Mouse (Mus musculus) hindbrain, embryonic 11.5 days (tissue): Measurements from ENCODE around the gene Myo16. TPM values are rescaled to one million over a fixed set of nuclear protein-coding genes. Genes with fewer than 3 reads are reported as not detected.

Source experiments
- ATAC-seq: fragments of 200-750 bp; cut with Nextera tagmentation; 2 replicates; pipeline ENCODE4 v1.8.0; 2017; ENCODE audit warnings: mild to moderate bottlenecking, moderate TSS enrichment, moderate library complexity; ENCODE audit not compliant: low FRiP score
- DNase-seq: peaks from one replicate; pipeline ENCODE4 v3.0.0-alpha.2; 2015; ENCODE audit warnings: low spot score
- H3K27ac ChIP-seq: fragments of 300-500 bp; sonication (generic); 2 replicates; pipeline ENCODE4 v1.5.1; 2014; ENCODE audit warnings: mild to moderate bottlenecking, low read depth, low read length
- H3K27me3 ChIP-seq: fragments of 300-500 bp; sonication (generic); 2 replicates; pipeline ENCODE4 v1.6.1; 2014; ENCODE audit warnings: mild to moderate bottlenecking, low read length, moderate library complexity, mixed read lengths; ENCODE audit not compliant: control insufficient read depth, insufficient read depth
- H3K36me3 ChIP-seq: fragments of 300-500 bp; sonication (generic); 2 replicates; pipeline ENCODE4 v1.6.1; 2014; ENCODE audit warnings: mild to moderate bottlenecking, low read length, moderate library complexity, mixed read lengths; ENCODE audit not compliant: control insufficient read depth, insufficient read depth
- H3K4me1 ChIP-seq: fragments of 300-500 bp; sonication (generic); replicated peaks from 2 replicates; pipeline ENCODE4 v1.6.1; 2014; ENCODE audit warnings: low read length, mixed read lengths; ENCODE audit not compliant: control insufficient read depth, insufficient read depth
- H3K4me2 ChIP-seq: fragments of 300-500 bp; sonication (generic); replicated peaks from 2 replicates; pipeline ENCODE4 v1.6.1; 2014; ENCODE audit warnings: mild to moderate bottlenecking, low read depth, low read length
- H3K4me3 ChIP-seq: fragments of 300-500 bp; sonication (generic); 2 replicates; pipeline ENCODE4 v1.5.1; 2014; ENCODE audit warnings: low read depth, low read length
- H3K9ac ChIP-seq: fragments of 300-500 bp; sonication (generic); 2 replicates; pipeline ENCODE4 v1.6.1; 2014; ENCODE audit warnings: low read depth, low read length
- H3K9me3 ChIP-seq: fragments of 300-500 bp; sonication (generic); 2 replicates; pipeline ENCODE4 v1.6.1; 2016; ENCODE audit warnings: low read length; ENCODE audit not compliant: control insufficient read depth
- WGBS: fragments of 180-500 bp; shearing (Covaris S2); extraction: QIAGEN DNeasy Blood & Tissue Kit; methylation state at CpG from one replicate; pipeline ENCODE4 v1.1.7; 2014; 5-methylcytosine and 5-hydroxymethylcytosine counted together
- polyA plus RNA-seq: library from polyadenylated mRNA; unstranded; fragments of >200 nt; fragmentation: Nextera tagmentation; extraction: Ambion mirVana; gene quantifications from 2 replicates; pipeline ENCODE4 v1.2.1, GENCODE M21; 2014

Gene Myo16
- polyA plus RNA-seq, 1 experiment from 2014 or later: 5.5 TPM

DNA sequence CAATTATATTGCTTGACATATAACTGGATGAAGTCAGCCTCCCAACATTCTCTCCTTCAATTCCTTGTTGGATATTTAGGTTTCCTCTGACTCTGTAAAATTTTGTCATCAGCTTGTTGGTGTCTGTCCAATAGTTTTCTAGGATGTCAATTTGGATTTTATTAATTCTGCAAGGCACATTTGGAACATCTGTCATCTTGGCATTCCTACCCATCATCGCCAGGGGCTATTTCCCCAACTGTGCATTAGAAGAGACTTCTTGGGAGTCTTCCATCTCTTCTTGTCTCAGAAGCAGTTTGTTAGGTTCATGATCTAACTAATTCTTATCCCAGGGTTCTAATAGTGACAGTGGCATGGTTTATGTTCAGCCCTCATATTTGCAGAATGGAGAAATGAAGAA, 196.7 kb downstream of the Myo16 start:
- DNase-seq: no peak
- Histone ChIP-seq H3K27me3 (no peaks in the 10 kb centered on the region), H3K27ac (no peak overlapping the region), H3K36me3 (no peaks in the 10 kb centered on the region), H3K4me3 (no peak overlapping the region), H3K4me2 (no peak overlapping the region), H3K9ac (no peak overlapping the region), H3K9me3 (no peaks in the 10 kb centered on the region), H3K4me1 (no peaks in the 10 kb centered on the region)
- no peak for ATAC-seq
- 97% methylated on average over 1 of the region's 1 CpGs for WGBS

DNA sequence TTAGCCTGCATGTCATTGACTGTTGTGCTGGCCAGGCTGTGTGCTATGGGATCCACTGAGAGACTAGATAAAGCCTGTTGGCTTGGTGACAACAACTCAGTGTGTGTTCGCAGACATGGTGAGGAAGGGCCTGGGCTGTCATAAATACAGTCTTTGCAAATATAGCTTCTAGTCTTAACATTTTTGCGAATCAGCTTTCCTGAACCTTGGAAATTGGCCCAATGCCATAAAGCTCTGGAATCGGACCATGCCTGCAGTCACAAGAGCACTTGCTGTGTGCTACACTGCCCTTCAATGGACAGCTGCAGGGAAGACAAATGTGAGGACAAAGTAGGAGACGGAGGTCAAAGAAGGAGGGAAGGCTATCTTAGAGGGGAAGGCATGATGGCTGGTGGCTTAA, 205.0 kb downstream of the Myo16 start:
- Histone ChIP-seq H3K36me3 (no peaks in the 10 kb centered on the region), H3K4me1 (no peaks in the 10 kb centered on the region; the same call in 1 of the 2 replicates), H3K9ac (no peak overlapping the region), H3K27ac (no peak overlapping the region), H3K4me2 (no peak overlapping the region), H3K9me3 (no peaks in the 10 kb centered on the region), H3K4me3 (no peak overlapping the region), H3K27me3 (no peaks in the 10 kb centered on the region)
- DNase-seq (no peak), ATAC-seq (no peak)
- WGBS: 85% methylated on average over 4 of the region's 4 CpGs

- H3K4me1 ChIP-seq: no peaks in the 10 kb centered on the region; the same call in 1 of the 2 replicates
- H3K9ac ChIP-seq: no peak overlapping the region
- no peak overlapping the region for H3K27ac ChIP-seq
- no peak overlapping the region for H3K4me3 ChIP-seq
- ATAC-seq: no peak
- H3K27me3 ChIP-seq: no peaks in the 10 kb centered on the region
- 95% methylated on average over 2 of the region's 2 CpGs for WGBS
- no peak overlapping the region for H3K4me2 ChIP-seq
- no peaks in the 10 kb centered on the region for H3K36me3 ChIP-seq
- H3K9me3 ChIP-seq: no peaks in the 10 kb centered on the region
- DNase-seq: no peak
Measured at GRCm38 (mm10) chr8:10362949-10363348, 209.2 kb downstream of the Myo16 start.

GRCm38 (mm10) chr8:10363654-10364406, 210.1 kb downstream of the Myo16 start:
- ATAC-seq: no peak
- DNase-seq: no peak
- H3K9me3 ChIP-seq: no peaks in the 10 kb centered on the region
- no peak overlapping the region for H3K27ac ChIP-seq
- 70% methylated on average over 13 of the region's 13 CpGs for WGBS
- H3K4me1 ChIP-seq: no peaks in the 10 kb centered on the region; the same call in 1 of the 2 replicates
- H3K4me3 ChIP-seq: no peak overlapping the region
- no peak overlapping the region for H3K9ac ChIP-seq
- H3K27me3 ChIP-seq: no peaks in the 10 kb centered on the region
- H3K36me3 ChIP-seq: no peaks in the 10 kb centered on the region
- no peak overlapping the region for H3K4me2 ChIP-seq

DNA sequence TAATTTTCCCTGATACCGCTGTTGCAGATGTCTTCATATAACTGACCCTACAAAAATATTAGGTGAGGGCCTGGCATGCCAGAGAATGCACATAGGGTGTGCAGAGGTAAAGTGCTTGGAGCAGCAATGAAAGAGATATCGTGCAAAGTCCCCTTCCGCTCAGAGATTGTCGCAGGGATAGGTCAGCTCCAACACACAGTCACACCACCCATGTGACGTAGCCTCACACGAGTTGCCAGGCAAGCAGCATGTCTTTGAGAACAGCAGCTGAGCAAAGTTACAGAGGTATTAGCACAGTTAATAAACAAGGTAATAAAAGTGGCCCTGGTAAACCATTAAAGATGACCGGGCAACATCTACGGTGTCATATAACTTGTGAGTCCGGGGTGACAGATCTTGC, 212.4 kb downstream of the Myo16 start:
- Histone ChIP-seq H3K4me3 (no peak overlapping the region), H3K4me2 (no peak overlapping the region), H3K4me1 (no peaks in the 10 kb centered on the region; the same call in 1 of the 2 replicates), H3K9me3 (no peaks in the 10 kb centered on the region), H3K27me3 (no peaks in the 10 kb centered on the region), H3K9ac (no peak overlapping the region), H3K27ac (no peak overlapping the region), H3K36me3 (no peaks in the 10 kb centered on the region)
- 93% methylated on average over 9 of the region's 9 CpGs for WGBS
- no peak for ATAC-seq
- DNase-seq: no peak

DNA sequence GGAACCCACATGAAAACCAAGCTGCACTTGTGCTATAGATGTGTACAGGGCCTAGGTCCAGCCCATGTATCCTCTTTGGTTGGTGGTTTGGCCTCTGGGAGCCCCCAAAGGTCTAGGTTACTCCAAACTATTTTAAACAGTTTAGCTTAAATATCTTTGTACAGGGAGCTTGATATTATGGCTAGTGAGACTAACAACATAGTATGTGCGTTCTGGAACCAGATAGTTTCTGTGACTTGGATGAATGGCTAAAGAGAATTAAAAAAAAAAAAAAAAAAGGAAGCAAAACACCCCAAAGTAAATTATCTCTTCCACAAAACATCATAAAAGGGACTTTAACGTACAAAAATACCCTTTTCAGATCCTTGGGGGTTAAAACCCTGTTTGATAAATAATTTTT, 218.9 kb downstream of the Myo16 start:
- ATAC-seq (no peak), DNase-seq (no peak)
- Histone ChIP-seq H3K9ac (no peak overlapping the region), H3K4me3 (no peak overlapping the region), H3K4me1 (no peaks in the 10 kb centered on the region), H3K27ac (no peak overlapping the region), H3K4me2 (no peak overlapping the region), H3K9me3 (no peaks in the 10 kb centered on the region), H3K27me3 (no peaks in the 10 kb centered on the region), H3K36me3 (no peaks in the 10 kb centered on the region)
- 93% methylated on average over 2 of the region's 2 CpGs for WGBS

- Histone ChIP-seq H3K9ac (no peak overlapping the region), H3K4me2 (no peak overlapping the region), H3K4me3 (no peak overlapping the region), H3K27ac (no peak overlapping the region), H3K9me3 (no peaks in the 10 kb centered on the region), H3K4me1 (no peaks in the 10 kb centered on the region), H3K27me3 (no peaks in the 10 kb centered on the region), H3K36me3 (no peaks in the 10 kb centered on the region)
- DNase-seq (no peak), ATAC-seq (no peak)
- 67% methylated on average over 1 of the region's 1 CpGs for WGBS
Measured at GRCm38 (mm10) chr8:10387143-10387542, 233.4 kb downstream of the Myo16 start.

GRCm38 (mm10) chr8:10391096-10391683, 237.5 kb downstream of the Myo16 start:
- Histone ChIP-seq H3K36me3 (no peaks in the 10 kb centered on the region), H3K9me3 (no peaks in the 10 kb centered on the region), H3K27me3 (no peaks in the 10 kb centered on the region), H3K4me2 (no peak overlapping the region), H3K4me3 (no peak overlapping the region), H3K9ac (no peak overlapping the region), H3K4me1 (no peaks in the 10 kb centered on the region), H3K27ac (no peak overlapping the region)
- 60% methylated on average over 7 of the region's 7 CpGs for WGBS
- ATAC-seq: peak; percentile 47; the same call in 1 of the 2 replicates
- DNase-seq: no peak

DNA sequence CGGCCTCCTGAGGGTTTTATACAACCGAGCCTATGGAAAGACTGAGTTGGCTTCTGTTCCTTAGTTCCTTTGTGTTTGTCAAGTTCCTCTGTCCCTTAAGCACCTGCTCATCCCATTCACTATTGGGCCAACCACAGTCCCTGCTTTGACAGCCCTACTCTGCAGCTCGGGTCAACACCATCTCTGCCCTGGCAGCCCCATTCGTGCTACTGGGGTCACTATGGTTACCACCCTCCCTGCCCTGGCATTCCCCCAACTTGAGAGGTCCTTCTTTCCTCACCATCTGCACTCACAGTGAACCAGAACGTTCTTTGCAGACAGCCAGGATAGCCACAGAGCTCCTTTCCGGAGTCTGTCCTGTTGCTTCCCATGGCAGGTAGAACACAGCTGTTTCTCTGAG, 238.2 kb downstream of the Myo16 start:
- no peaks in the 10 kb centered on the region for H3K27me3 ChIP-seq
- no peaks in the 10 kb centered on the region for H3K36me3 ChIP-seq
- no peak for DNase-seq
- ATAC-seq: no peak
- H3K9me3 ChIP-seq: no peaks in the 10 kb centered on the region
- H3K27ac ChIP-seq: no peak overlapping the region
- no peaks in the 10 kb centered on the region for H3K4me1 ChIP-seq
- no peak overlapping the region for H3K4me2 ChIP-seq
- H3K9ac ChIP-seq: no peak overlapping the region
- 41% methylated on average over 6 of the region's 6 CpGs for WGBS
- no peak overlapping the region for H3K4me3 ChIP-seq
